Mouse (Mus musculus): ENCODE results near the gene Parp8.

Gene Parp8

DNA sequence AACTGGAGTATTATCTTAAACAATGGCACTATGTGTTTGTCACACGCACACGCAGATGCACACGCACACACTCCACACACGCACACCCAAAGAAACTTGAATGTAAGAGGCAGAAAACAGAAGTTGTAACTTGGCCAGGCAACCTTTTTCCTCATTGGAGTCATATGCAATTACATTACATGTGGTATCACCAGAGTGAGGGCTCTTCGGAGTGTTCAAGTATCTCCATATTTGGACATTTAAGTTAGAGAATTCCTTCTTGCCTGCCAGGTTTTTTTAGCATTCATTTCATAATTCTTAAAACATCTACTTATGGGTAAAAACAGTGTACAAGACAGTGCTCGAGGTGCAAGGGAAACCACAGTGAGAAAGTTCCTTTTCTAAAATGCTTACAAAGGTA, 6.7 kb downstream of the Parp8 start:
- no peak for DNase-seq (ENCODE audit: low read depth, low spot score)

DNA sequence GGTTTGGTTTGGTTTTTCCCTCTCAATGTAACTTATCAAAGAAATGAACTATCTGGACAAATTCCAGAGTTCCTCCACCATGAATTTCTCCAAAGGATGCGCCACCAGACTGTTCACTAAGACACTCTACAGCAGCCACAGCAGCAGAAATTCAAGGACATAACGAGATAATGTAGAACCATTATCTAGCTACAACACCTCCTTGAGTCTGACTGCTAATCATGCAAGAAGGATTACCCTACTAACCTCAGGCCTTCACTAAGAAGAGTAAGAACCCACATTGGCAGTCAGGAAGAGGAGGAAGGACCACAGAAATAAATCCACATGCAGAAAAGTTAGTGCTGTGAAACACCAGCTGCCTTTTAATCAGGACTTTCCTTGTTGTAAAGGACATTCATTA, 11.8 kb downstream of the Parp8 start:
- no peak for DNase-seq (ENCODE audit: low read depth, low spot score)

DNA sequence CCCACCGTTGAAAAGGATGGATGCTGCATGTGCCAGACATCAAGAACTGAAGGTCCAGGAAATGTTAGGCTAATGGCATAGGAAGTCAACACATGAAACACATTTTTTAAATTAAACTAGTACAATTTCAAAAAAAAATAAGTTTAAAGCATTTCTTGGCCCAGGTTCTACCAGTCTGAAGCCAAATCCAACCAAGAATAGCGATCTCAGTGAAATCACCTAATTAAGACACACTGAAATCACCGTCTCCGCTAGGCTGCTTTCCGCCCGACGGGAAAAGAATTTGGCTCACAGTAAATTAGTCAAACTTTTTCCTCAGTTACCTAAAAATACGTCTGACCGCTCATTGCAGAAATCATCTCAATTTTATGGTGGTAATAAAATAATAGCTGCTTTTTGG, 13.3 kb downstream of the Parp8 start:
- DNase-seq (ENCODE audit: low read depth, low spot score), result no peak

DNA sequence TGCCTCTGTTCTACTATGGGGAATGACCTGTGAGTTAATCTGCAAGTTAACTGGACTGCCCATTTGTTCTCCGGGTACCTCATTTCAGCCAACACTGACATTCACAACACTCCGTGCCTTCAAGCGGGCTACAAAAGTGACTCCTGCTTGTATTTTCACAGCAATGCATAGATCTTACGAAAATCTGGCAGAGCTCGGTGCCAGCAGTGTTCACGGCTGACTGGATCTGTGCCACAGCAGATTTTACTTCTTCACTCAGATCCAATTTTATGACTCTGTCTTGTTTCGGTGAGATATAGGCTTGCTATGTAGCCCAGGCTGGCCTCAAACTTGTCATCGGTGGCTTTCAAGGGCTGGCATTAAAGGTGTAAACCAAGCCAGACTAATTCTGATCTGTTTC, 15.2 kb downstream of the Parp8 start:
- no peak for DNase-seq (ENCODE audit: low read depth, low spot score)

DNA sequence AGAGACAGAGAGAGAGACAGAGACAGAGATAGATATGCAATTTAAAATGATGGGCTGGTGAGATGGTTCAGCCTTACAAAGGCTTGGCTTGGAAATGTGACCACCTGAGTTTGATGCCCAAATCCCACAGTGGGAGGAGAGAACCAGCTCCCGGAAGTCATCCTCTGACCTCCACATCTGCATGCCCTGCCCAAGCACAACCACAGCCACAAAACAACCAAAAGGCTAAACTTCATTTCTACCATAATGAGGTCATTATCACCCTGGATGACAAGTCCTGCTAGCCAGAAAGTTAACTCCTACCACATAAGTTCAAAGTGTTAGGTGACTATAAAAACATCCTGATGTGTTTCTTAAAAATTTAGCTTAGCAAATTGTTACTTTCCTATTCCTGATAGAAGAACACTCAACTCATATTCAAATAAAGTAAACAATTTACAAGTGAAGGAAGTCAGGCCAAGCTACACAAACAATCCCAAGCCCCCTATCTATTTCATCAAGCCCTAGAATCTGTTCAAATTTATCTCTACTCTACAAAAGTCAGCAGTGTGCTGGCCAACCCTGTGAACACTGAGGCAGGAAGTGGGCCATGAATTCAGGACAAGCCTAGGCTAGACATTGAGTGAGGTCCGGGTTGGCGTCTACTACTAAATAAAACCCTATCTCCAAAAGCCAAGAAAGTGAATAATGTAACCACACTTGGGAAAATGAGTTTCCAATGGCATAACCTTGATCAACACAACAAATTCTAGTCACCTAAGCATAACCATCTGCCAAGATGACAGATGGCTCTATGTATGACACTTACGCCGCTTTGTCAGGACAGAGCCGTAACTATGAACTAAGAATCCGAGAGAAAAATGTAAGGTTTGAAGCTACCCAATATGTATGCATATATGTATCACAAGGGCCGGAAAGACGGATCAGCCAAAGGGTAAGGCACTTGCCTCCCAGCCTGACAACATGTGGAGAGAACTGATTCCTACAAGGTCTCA, 17.0 kb downstream of the Parp8 start:
- no peak for DNase-seq (ENCODE audit: low read depth, low spot score)

DNA sequence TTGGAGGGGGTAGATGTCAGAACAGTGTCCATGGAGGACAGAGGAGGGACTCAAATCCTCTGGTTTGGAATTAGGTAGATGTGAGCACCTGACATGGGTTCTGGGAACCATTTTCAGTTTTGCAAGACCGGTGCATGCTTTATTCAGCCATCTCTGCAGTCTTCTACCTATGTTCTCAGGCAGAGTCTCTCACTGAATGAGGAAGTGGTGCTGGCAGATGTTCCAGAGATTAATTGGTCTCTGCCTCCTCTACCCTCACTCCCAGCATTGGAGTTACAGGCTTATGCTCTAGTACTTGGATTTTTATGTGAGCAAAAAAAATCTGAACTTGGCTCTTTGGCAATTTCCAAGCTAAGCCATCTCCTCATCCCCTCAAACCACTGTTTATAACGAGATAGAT, 17.8 kb downstream of the Parp8 start:
- no peak for DNase-seq (ENCODE audit: low read depth, low spot score)

DNA sequence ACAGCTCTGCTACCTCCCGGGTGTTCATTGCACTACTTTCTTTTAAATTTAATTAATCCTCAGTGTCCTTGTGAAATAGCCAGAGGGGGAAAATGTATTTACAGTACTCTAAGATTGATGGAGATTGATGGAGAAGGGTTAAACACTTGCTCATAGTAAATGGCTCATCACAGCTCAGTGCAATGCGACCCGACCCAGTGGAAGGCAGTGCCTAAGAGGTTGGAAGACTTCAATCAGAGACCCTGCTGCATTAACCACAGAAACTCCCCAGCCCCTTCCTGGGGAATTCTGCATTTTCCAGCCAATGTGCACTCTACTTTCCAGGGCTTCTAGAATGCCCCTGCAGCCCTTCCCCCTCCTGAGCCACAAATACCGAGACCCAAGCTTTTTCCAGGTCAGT, 18.7 kb downstream of the Parp8 start:
- DNase-seq (ENCODE audit: low read depth, low spot score), result no peak

DNA sequence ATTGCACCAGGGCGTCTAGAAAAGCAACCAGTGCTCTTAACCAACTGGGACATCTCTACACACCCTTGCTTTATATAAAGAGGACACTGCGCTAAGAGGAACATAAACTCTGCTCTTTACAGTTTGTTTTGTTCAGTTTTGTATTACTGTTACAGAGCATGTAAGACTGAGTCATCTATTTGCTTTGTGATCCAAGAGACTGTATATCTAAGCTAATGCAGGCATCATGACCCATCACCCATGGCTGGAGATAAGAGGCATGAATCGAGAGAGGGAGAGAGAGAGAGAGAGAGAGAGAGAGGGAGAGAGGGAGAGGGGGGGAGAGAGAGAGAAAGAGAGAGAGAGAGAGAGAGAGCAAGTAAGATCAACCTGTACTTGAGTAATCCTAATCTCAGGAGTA, 24.8 kb downstream of the Parp8 start:
- no peak for DNase-seq (ENCODE audit: low read depth, low spot score)

DNA sequence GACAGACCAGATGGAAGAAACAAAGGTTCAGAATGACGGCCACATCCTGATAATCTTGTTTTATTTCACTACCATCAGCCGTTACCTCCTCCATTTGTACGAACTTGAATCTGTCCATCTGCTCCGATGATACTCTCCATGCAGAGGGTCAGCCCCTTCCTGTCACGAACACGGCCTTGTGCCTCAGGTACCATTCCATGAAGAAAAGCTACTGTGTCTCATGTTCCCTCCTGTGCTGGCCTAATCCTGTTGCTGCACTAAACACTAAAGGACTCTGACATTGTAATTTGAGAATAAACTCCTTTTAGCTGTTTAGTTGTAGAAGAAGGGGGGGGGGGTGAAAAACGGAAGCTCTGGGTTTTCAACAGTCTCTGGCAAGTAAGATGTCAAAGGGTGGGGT, 33.8 kb downstream of the Parp8 start:
- no peak for DNase-seq (ENCODE audit: low read depth, low spot score)

DNA sequence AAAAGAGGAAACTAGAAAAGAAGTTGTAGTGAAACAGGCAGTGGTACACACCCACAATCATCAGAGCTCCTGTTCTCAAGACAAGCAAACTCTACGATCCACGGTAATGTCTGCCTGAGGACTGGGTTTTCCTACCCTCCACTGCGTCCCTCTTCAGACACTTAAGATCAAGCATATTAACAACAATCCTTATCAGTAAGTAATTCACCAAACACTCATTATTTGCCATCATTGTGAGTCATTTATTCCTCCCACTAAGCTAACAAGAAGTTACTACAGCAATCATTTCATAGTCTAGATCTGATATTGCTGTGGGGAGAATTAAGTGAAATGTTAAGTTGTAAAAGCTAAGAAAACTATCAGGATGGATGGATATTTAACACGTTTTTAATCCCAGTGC, 35.0 kb downstream of the Parp8 start:
- no peak for DNase-seq (ENCODE audit: low read depth, low spot score)

DNA sequence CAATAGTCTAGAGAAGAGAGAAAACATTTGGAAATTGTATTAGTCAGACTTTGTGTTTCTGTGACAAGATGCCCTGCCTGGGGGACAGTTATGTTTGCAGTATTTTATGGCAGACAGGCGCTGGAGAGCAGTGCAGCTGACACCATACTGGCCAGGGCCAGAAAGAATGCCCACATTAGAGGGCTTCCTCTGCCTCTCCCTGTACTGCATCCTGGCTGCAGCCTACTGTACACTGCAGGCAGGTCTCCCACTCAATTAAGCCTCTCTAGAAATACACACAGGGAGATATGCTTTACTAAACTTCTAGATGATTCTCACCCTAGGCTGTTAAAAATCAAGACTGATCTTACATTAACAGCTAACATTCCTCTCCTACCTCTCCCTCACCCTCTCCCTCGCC, 36.6 kb downstream of the Parp8 start:
- DNase-seq (ENCODE audit: low read depth, low spot score), result no peak

DNA sequence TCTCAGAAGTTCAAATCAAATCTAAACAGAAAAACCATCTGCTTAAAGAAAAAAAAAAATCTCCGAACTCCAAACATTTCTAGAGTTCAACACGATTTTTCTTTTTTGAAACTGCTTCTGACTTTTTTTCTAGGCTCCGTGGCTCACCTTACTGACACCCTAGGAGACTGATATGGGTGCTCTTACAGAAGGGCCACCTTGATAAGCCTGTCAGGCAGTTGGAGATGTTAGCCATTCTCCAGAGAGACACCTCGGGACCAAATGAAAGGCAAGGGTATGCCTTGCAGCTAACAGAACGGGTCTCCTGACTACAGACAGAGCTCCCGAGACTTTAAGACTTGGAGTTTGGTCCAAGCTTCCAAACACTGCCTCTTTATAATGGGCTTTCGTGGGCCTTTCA, 37.1 kb downstream of the Parp8 start:
- DNase-seq (ENCODE audit: low read depth, low spot score), result no peak

DNA sequence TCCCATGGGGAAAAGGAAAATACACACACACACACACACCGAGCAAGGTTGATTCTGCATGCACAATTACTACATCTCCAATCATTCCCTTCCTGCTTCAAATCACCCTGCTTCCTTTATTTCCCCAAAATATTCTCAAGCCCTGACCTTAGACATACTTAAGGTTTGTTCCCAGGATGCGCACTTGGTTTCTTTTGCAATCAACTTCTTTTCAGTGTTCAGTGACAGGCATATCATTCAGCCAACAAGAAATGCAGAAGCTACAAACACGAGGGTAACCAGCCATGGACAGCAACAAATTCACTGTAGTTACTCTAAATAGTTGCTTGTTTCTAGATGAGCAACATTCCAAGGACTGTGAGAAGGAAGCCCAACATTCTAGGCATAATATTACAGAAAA, 38.1 kb downstream of the Parp8 start:
- no peak for DNase-seq (ENCODE audit: low read depth, low spot score)

DNA sequence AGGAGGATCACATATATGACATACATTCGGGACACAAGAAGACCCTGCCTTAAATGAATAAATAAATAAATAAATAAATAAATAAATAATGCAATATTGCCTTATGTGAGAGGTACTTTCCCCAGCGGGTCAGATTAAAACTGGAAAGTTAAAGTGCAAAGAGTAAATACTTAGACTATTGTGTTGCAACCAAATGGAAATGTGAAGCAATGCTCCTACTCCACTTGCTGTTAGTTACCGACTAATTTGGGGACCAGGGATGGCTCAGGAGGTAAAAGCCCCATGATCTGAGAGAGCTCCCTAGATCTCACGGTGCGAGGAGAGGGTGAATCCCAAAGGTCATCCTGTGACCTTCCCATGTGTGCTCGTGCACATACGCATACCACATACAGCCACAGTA, 38.7 kb downstream of the Parp8 start:
- no peak for DNase-seq (ENCODE audit: low read depth, low spot score)

DNA sequence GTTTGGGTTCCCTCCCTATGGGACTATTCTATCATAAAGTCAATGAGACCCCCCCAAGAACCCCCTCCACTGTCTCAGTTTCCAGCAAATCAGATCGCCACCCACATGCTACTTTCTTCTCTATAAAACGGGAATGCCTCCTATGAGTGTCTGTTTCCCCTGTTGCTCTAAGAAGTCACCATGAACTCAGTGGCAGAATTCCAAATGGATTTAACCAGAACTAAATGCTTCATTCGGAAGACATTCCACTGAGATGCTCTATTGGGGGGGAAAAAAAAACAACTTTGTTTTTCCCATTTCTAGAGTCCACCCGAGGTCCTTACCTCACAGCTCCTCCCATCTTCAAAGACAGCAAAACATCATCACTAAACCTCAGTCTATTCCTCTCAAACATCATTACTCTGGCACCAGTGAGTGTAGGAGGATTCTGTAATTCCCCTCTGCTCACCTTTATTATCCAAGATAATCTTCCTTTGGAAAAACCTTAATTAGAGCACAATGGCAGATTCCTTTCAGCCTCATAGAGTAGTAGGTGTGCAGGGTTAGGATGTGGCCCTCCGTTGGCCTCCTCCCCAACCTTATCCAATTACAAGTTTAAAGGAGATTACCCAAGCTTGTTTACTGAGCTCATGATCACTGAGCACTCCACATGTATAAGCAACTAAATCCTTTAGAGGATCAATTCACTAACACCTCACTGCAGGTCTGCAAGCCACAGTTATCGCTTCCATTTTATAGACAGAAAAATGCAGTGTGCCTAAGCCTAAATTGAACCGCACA, 51.1 kb downstream of the Parp8 start:
- no peak for DNase-seq (ENCODE audit: low read depth, low spot score)

DNA sequence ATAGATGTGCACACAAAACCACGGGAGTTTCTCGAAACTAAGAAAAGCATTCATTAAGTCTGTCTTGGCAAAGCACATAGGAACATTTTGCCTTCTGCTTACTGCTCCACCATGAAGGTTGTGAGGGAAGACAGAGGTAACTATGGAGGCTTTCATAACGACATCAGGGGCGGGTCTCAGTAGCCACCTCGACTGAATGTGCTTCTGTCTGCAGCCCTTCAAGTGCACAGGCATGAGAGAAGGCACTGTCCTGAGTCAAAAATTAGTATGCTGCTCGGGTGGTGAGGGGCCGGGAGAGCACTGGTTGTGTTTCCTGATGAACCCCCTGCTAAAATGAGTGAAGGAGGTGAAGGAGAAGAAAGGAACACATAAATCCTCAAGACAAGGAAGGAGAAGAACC, 51.8 kb downstream of the Parp8 start:
- DNase-seq (ENCODE audit: low read depth, low spot score), result no peak

DNA sequence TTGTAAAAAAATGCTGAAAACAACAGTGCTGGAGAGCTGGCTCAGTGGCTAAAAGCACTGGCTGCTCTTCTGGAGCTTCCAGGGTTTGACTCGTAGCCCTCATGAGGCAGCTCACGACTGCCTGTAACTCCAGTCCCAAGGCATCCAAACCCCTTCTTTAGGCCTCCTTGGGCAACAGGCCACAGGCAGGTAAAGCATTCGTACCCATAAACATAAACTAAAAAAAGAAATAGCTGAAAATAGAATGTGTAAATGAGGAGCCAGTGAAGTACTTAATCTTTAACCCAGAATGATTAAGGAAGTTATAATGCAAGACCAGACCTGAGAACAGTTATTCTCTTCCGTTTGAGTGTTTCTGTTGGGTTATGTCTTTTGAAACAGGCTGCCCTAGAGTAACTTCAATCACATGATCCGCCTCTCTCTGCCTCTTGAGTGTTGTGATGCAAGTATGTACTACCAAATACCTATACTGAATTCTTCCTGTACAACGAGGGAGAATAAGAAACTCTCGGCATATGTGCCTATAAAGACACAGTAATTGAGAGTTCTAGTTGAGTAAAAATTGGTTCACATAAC, 53.2 kb downstream of the Parp8 start:
- no peak for DNase-seq (ENCODE audit: low read depth, low spot score)

DNA sequence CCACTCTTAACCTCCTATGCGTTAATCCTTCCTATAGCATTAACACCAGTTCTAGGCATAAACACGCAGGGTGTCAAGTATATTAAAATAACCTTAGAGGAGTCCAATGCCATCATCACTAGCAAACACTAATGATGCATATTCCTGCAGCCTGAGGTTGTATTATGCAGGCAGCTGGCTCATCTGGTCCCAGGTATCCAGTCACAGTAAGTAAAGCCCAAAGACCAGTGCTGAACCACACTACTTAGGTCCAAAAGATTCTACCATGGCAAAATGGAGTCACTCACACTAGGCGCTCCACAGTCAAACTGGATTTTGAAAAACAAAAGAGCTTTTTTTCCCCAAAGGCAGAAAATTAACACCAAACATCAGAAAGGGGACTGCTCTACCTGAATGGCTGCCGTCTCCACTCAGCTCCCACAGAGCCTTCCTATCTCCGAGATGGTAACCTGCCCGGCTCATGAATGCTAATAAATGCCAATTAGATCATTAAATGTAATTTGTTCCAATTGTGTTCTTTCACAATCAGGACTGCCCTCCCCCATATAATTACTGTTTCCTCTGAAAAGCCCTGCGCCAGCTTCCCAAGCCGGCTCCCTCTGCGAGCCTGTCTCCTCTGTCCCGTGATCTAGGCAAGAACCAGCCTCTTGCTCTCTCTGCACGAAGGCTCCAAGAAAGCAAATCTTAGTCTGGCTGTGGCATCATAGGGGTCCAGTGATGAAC, 54.5 kb downstream of the Parp8 start:
- no peak for DNase-seq (ENCODE audit: low read depth, low spot score)

DNA sequence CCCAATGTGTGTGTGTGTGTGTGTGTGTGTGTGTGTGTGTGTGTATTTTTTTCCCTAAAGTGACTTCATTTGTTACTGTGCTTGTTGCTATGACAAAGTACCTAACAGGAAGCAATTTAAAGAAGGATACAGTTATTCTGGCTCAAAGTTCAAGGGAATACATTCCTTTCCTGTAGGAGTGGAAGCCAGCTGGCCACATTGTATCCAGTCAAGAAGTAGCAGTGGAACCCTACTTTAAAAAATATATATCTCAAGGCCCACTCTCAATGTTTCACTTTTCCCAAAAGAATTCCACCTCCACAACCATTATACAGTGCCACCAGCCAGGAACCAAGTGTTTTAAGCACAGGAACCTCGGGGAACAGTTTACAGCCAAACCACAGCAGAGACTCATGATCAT, 55.7 kb downstream of the Parp8 start:
- no peak for DNase-seq (ENCODE audit: low read depth, low spot score)

DNA sequence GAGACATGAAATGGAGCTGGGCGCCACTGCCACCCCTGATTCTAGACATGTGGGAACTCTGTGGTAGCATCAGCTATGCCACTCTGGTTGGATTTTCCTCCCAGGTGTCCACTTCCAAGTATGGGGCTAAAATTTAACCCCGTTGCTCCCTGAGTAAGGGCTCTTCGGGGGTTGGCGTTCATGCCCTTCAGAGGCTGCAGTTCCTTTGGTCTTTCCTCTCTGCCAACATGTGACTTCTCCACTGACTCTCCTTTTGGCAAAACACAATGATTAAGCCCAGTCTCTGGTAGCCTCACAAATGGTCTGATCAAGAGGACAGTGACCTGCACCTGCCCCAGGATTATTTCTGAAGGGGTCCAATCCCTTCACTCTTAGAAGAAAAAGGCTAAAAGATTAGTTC, 56.4 kb downstream of the Parp8 start:
- DNase-seq (ENCODE audit: low read depth, low spot score), result no peak

DNA sequence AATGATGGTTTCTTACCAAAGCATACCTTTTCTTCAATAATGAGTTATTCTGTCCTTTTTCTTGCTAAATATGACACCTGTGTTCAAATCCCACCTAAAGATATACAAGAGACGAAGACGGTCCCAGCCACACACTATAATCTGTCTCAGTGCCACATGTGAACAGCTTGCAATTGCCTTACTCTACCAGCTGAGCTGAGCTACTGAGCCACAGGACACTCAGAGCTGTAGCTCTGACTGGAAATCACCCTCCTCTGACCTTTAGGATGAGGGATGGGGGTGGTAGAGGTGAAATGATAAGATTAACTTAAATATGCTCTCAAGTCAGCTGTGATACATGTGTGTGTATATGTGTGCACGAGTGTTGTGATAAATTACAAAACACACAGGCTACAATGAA, 57.9 kb downstream of the Parp8 start:
- DNase-seq (ENCODE audit: low read depth, low spot score), result no peak
